Mouse (Mus musculus) thymus, postnatal 36 days (tissue): Measurements from ENCODE around the gene Nectin2.
"Not testable (repeated sequence)": the region's sequence is repeated elsewhere in the genome, so short reads cannot be mapped to it uniquely, and the experiment has no call there.

Source experiments
- DNase-seq, 2 experiments: peaks; one replicate each; pipeline ENCODE4 v3.0.0; 2022; ENCODE audit warnings: mixed read lengths in 2 of 2

Gene Nectin2

DNA sequence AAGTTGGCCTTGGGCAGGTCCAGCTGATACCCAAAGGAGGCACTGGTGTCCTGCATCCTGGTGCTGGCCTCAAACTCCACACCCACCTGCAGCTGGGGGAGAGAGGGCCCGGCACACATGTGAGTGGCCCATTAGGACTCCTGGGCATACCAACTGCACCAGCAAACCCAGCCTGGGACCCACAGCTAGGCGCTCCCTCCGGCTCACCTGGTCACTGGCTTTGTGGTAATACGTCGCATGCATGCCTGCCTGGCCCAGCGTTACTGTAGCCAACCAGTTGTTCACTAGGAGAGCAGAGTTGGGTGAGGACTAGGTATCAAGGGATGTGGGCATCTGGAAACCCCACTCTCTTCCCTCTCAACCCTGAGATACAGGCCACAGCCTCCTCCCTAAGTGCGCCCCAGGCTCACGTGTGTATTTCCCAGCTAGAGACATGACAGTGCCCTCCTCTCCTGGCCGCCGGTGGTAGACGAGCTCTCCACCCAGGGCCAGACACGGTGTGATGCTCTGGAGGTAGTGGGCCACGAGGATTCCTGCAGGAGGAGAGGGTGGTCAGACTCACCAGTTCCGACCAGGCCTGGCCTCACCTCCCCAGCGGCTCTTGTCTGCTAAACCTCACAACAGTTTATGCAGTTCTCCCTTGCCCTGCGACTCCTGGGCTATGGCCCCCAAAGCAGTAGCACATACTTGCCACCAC is 47.3 kb downstream of the Nectin2 start:
- DNase-seq, result no peak

DNA sequence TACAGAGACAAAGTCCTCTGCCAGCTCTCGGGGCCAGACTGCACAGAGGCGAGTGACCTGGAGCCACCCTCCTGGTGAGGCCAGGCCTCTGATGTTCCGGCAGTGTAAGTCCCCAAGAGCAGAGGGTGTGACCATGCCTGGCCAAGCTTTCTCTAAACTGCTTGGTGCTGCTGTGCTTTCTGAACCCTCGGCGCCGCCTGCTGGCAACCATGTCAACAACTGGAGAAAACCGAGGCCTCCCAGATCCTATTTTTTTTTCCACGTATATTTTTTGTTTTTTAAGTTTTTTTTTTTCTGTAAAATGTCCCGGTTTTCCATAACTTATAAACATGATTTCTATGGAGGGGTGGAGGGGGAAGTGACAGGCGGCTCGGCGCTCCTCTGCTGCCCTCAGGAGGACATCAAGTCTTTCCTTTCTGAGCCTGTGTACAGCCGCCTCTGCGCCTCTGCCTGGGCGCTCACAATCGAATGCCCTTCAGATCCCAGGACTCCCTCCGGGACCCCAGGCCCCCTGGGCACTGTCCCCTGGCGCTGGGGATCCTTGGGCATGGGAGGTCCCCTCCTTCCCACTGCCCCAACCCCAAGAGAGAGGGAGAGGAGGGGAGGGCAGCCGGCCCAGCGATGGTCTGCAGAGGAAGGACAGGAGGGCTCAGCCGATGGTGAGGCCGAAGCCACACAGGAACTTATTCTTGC is 49.1 kb downstream of the Nectin2 start:
- peak; percentile 54 to 58 for DNase-seq

DNA sequence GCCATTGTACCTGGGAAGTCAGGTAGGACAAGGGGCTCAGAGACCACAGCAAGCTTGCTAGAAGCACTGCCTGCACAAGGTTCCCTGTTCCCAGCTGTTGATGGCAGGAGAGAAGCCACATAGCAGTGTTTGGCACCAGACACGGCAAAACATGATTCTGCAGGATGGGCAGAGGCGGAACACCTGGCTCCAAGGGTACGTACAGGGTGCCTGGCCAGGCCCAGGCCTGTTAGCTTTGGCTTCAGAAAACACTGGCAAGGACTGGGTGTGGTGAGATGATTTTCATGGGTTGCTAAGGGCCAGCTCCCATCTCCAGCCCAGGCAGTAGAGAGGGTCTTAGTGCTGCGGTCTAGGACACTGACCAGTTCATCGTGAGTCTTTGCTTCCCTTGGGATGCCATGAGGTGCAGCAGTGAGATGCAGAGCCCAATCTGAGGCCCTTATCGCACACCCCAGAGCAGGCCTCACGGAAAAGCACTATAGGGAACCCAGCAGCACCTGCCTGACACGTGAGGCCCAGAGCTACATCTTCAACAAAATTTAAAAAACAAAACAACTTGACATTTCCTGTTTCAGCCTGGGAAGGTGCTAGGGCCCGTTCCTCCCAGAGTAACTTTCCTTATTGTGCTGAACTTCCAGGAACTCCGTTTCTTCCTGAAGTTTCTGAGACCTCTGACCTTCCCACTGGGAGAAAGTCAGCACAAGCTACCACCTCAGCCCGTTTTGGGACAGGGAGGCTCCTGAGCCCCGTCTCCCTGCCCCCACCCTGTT is 49.8 kb downstream of the Nectin2 start:
- no peak for DNase-seq

DNA sequence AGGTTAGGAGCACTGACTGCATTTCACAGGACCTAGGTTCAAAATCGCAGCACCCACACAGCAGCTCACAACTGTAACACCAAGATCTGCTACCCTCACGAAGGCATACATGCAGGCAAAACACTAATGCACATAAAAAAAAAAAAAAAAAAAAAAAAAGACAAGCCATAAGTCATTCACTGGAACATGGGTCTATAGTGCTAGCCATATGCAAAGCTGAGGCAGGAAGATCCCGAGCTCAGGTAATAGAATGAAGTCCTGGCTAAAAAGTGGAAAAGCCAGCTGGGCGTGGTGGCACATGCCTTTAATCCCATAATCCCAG is 50.5 kb downstream of the Nectin2 start:
- DNase-seq, result no peak

DNA sequence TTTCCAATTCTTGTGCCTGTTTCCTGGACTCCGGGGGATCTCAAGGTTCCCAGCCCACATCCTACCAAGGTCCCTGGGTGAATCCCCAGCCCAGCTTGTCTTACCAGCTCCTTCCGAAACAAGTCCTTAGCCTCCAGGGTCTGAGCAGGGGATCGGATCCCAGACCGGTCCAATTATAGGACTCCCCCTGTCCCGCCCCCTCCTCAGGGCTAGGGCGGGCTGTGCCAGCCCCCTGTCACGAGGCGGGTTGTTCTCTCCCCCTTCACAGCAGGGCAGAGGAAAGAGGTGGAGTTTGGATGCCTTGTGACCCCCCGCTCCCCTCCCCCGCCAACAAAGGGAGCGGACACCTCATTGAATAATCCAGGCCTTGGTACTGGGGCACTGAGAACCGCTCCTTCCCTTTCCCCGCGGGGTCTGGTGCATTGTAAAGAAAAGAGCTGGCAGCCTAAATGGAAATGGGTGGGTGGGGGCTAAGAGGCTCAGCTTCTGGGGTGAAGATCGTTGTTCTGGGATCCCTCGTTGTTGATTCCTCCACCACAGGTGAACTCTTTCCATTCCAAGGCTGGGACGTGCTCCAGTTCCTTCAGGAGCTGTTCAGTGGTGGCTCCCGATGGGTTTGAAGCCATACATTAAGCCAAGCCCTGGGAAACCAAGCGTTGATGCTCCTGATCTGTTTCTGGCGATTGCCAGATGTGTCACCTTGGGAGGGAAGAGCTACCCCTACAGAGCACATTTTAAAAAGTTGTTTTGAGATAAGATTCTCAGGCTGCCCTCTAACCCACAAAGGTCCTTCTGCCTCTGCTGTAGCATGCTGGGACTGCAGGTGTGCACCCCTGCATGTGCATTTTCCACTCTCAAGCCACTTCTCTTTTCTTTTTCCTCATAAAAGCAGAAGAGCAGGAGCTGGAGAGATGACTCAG is 51.1 kb downstream of the Nectin2 start, which contains the start of gene Apoe:
TSS of gene Apoe (minus strand) at position 282 of the 920 bp plus-strand sequence.
- peak; percentile 30 to 56 for DNase-seq

DNA sequence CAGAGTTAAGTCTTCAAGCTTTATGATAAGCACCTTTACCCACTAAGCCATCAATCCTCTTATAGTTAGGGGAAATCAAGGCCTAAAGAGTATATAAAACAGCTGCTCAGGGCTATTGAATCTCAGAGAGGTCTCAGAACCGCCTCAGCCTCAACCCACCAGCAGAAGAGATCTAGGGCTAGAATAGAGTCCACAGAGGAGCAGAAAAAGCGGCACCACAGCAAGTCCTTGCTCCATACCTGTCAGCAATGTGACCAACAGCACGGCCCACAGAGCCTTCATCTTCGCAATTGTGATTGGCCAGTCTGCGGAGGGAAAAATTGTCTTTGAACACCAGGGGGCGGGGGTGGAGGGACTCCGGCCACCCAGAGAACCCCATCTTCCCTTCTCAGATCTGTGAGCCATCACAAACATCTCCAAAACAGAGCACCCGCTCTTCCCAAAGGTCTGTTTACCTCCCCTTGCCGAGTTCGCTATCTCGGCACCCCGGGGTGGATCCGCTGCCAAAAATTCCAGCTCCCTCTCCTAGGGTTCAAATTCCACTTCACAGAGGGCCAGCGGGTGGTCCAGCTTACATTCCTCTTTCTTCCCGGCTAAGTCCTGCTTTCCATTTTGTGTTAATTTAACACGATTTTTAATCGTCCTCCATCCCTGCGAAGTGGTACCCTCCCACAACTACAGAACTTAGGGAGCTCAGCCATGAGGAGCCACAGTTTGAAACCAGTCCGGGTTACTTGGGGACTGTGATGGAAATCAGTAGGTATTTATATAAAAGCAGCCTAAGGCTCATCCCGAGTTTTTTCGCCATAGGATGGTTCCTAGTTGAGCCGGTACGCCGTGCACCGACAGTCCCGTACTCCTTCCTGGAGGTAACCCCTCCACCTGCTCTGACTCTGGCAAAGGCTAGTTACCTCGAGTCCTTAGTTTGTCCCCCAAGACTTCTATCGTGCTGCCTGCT is 52.1 kb downstream of the Nectin2 start:
- no peak for DNase-seq

DNA sequence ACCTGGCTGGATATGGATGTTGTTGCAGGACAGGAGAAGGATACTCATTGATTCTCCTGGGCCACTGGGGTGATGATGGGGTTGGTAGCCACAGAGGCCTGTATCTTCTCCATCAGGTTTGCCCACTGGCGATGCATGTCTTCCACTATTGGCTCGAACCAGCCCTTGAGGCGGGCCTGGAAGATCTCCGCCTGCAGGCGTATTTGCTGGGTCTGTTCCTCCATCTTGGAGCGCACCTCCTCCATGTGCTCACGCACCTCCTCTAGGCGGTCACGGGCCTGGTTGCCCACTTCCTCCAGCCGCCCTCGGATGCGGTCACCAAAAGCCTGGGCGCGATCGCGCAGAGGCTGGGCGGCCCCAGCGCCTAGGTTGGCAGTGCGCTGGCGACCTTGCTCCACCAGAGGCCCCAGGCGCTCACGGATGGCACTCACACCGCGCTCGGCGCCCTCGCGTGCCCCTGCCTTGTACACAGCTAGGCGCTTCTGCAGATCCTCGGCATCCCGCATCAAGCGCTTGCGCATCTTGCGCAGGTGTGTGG is 53.9 kb downstream of the Nectin2 start:
- DNase-seq, result no peak

DNA sequence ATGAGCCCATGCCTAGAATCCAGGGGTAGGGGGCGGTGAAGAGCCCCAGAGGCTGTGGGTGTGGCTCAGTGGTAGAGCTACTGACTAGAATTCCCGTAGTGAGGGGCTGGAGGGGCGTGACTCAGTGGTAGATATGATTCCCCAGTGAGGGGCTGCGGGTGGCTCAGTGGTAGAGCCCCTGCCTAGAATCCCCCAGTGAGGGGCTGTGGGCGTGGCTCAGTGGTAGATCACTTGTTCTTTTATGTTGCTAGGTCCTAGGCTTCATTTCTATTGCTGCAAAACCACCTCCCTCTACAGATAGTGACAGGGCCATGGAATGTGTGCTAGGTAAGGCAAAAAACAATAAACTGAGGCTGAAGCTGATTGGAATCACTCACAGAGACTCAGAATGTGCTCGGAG is 54.4 kb downstream of the Nectin2 start:
- DNase-seq, result no peak

DNA sequence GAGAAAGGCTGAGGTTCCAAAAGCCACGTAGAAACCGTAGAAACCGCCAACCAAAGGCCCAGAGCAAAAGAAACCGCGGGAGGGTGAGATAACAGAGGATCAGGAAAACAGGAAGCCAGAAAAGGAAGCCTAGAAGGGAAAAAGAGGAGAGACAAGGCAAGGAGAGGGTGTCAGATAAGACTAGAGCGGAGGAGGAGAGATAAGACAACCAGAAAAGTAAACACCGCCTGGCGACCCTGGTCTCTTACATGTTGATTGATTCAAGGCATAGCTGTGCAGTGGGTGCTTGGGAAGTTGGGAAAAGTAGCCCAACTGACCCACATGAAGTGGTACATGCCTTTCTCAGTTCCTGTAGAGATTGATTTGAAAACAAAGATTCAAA is 55.1 kb downstream of the Nectin2 start:
- DNase-seq, result no peak

DNA sequence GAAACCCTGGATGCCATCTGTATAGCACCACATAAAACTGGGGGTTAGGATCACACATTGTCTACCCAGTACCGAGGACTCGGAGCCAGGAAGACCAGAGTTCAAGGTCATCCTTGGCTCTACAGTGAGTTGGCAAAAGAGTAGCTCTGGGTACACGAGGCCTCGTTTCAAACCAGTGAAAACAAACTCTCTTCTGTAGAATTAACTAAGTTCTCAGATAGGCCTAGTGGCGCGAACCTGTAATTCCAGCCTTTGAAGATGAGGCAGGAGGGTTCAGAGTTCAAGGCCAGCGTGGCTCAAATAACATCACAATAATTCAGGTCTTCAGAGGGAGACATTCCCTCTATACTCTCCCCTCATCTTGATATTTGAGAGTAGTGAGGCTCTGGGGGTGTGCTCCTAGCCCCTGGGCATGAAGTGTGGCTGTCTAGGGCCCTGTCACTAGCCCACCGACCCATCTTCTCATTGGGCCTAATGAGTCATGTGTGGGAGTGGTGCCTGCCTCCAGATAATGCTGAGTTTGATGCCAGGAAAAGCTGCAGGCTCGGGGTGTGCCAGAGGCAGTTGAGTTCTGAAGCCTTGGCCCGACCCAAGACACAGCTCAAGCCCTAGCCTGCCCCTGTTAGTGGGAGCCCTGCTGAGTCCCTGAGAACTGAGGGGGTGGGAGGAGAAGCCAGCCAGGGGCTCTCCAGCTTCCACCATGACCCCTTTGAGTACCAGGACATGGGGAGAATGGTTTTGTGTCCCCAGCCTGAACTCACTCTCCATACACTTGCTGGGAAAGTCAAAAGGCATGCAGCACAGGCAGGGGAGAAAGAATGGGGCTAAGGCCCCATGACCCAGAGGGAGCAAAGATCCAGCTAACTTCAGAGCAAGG is 55.7 kb downstream of the Nectin2 start:
- DNase-seq, result no peak

DNA sequence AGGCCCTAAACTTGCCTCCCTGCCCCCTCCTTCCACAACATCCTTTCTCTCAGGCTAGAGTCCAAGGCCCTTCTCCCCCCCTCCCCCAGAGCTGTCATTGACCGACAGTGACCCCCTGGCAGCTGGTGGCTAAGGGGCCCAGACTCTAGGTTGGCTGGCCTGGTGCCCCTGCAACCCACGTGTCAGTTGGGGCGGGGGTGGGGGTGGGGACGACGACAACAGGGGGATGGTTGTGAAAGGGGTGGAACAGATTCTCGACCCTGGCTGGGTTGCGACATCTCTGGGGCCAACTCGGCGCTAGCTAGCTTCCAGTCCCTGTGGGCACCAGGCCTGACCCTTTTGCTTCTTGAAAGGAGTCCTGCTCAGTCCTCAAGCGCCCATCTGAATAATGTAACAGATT is 56.9 kb downstream of the Nectin2 start:
- DNase-seq, result no peak

DNA sequence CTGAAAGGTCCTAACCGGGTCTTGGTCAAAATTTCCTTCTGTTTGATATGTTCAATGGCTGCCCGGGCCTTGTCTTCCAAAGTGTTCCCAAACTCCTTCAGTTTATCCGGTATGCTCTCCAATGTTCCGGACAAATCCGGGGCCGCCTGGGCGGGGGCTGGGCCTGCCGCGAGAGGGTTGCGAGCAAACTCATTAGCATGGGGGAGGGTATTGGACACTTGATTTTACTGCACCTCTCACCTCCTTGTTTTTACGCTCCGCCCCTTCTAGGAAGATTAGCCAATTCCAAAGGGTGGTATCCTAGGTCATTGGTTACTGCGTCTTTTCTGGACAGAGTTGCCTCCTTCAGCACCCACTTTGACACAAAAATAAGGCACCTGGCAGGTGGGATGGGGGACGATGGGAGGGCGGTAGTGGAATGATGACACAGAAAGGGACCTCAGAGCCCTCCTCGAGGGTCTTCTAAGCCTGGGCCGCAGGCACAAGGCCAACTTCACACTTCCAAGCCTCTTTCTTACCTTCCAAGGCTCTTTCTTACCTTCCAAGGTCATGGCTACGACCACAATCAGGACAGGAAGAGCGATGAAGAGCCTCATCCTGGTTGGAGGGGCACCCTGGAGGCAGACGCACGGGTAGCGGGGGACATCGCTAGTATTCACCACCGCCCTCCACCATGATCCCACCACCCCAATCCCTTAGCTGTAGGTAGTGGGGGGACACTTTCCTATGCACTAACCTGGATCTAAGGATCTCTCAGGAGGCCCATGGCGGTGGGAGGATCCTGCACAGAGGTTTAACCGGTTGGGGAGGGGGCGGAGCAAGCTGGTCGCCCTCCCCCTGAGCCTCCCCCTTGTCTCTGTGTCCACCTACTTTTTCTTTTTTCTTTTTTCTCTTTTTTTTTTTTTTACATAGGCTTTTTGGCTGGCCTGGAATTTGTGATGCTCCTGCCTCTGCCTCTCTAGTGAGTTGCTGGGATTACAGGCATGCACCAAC is 58.1 kb downstream of the Nectin2 start, which contains the start of gene Apoc1:
TSS of gene Apoc1 (minus strand) at position 788 of the 993 bp plus-strand sequence.
- no peak for DNase-seq

DNA sequence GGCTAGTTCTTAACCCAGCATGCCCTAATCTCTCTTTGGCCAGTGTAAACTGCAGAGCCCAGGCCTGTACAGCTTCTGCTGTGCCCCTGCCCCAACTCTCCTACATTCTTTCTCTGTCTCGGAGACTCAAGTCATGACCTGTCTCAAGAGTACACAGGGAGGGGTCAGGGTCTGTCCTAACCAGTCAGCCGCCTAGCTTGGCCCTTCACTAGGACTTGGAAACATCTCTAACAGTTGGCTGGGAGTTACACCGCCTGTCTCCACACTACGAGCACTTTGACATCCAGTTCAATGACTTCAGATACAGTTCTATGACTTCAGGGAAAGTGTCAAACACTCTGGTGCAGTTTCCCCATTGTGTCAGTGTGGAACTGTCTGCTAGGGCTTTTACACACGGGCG is 58.8 kb downstream of the Nectin2 start:
- no peak for DNase-seq

DNA sequence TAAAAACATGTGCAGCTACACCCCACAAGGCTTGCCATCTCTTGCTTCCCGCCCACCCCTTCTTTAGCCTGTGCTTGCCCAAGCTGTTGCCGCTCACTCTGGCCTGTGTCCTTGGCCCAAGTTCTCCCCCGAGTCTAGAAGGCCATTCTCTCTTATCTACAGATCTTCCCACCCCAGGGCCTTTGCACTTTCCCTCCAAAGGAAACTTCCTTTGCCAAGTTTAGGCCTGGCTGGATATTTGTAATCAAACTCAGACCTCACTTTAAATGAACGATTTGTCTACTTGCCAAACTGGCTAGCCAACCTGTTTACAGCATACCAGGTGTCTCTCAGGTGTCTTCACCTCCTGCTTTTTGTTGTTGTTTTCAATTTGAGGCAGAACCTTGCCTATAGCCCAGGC is 59.4 kb downstream of the Nectin2 start:
- no peak for DNase-seq

DNA sequence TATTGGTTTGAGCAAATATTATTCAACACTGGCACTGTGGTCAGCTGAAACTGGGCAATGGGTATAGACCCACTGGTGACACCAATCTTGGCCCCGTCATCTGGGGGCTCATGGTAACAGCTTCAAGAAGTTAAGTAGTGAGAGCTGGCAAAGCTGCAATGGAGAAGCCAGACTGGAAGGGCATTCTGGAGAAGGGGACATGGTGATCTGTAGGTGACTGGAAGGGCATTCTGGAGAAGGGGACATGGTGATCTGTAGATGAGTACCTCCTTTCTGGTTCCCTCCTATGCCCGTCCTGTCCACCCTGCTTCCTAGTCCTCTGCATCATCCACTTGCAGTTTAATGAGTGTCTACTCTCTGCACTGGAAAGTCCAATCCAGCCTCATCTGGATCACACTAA is 61.7 kb downstream of the Nectin2 start:
- no peak for DNase-seq

DNA sequence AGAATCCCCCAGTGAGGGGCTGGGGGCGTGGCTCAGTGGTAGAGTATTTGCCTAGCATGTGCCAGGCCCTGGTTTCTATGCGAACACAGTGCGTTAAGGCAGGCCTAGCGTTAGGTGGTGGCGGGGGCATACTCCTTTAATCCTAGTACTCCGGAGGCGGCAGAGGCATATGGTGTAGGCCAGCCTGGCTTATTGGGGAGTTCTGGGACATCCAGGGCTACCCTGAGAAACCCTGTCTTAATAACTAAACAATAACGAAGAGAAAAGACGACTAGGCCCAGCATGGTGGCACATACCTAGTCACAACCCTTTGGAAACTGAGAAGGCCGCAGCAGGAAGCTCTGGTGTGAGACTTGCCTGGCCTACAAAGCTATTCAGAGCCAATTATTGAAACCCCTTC is 62.2 kb downstream of the Nectin2 start:
- no peak for DNase-seq

DNA sequence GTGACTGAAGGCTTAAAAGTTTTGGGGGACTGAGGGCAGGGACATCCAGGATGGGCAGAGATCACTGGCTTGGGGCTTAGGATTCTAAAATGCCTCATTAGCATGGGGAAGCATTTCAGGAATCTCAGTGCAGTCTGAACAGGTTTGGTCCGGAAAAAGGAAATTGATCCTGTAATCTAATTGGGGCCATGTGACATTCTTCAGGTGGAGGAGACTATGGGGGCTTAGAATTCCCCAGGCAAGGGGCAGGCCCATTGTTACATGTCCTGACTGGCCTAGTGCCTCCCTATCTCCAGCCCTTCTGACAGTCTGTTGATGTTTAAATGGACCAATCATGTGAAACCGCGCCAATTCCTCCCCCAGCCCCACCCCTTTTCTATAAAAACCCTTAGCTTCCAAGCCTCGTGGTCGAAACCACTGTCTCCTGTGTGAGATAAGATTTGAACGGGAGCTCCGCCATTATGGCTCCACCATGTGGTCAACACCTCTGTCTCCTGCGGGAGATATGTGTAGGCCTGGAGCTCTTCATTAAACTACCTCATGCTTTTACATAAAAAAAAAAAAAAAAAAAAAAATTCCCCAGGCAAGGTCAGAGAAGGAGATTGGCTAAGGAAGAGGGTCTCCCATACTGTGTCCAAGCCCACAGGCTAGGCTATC is 63.2 kb downstream of the Nectin2 start:
- not testable (repeated sequence) for DNase-seq

DNA sequence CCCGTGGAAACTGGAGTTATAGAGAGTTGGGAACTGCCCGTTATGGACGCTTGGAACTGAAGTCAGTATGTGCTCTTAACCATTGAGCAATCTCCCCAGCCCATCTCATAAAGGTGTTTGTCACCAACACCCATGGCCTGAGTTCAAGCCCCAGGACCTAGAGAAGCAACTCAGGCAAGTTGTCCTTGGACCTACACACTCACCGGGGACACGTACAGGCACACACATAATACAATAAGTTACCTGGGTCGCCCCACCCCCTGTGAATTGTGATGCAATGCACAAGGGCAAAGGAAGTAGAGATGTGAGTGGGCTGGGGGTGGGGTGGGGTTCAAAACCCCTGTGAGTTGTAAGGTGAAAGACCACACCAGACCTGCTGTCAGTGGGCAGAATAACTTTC is 63.8 kb downstream of the Nectin2 start:
- DNase-seq, result no peak
